Mouse (Mus musculus) duodenum, adult 2 months (tissue): ENCODE data around the gene Tmc2. TPM values are rescaled to one million over a fixed set of nuclear protein-coding genes. Genes with fewer than 3 reads are reported as not detected.

ENCODE experiments used
- polyA plus RNA-seq: library from polyadenylated mRNA; depleted of rRNA; stranded (reverse); fragments of >200 nt; gene quantifications from 2 replicates; pipeline ENCODE4 v1.2.3, GENCODE M21; 2012; ENCODE audit warnings: low replicate concordance; rRNA removed

Gene Tmc2
- polyA plus RNA-seq = not detected in 2 replicates

GRCm38 (mm10) chr2:130194894-130195293, at the start of gene Tmc2:
Tmc2 (plus strand) TSS chr2:130195194.

GRCm38 (mm10) chr2:130178706-130179506, 16.1 kb upstream of the Tmc2 start, which contains the start of gene Snrpb:
Snrpb (minus strand) TSS chr2:130179403.

GRCm38 (mm10) chr2:130274149-130274861, 79.3 kb downstream of the Tmc2 start, which contains the start of gene Nop56:
Nop56 (plus strand) TSS chr2:130274430.

GRCm38 (mm10) chr2:130283854-130284654, 89.1 kb downstream of the Tmc2 start, which contains the start of gene Idh3b:
Idh3b (minus strand) TSS chr2:130284547.

GRCm38 (mm10) chr2:130294936-130295277, 99.9 kb downstream of the Tmc2 start, which contains the start of gene Ebf4:
Ebf4 (plus strand) TSS chr2:130295169.

Other genes with a start within 250 kb of the Tmc2 start
- 0.04 TPM in 1 of 2 replicates, not detected in the other for gene Tgm3, start 182.8 kb upstream of the Tmc2 start, polyA plus RNA-seq
- gene Tgm6, start 82.8 kb upstream of the Tmc2 start, polyA plus RNA-seq = not detected in 2 replicates
- gene Snrpb, start 15.8 kb upstream of the Tmc2 start, polyA plus RNA-seq = 226 and 267 TPM in 2 replicates
- gene Nop56, start 79.2 kb downstream of the Tmc2 start, polyA plus RNA-seq = 16.7 and 33.7 TPM in 2 replicates
- 150 and 184 TPM in 2 replicates for gene Idh3b, start 89.4 kb downstream of the Tmc2 start, polyA plus RNA-seq
- 1.4 and 1.8 TPM in 2 replicates for gene Ebf4, start 100.0 kb downstream of the Tmc2 start, polyA plus RNA-seq
- gene Cpxm1, start 202.4 kb downstream of the Tmc2 start, polyA plus RNA-seq = 1.1 and 1.2 TPM in 2 replicates
- gene Gm28372, start 210.0 kb downstream of the Tmc2 start, polyA plus RNA-seq = not detected in 2 replicates
- not detected in 2 replicates for gene 1700020A23Rik, start 210.1 kb downstream of the Tmc2 start, polyA plus RNA-seq
- not detected in 2 replicates for gene Tmem239, start 211.3 kb downstream of the Tmc2 start, polyA plus RNA-seq
- gene Vps16, start 229.1 kb downstream of the Tmc2 start, polyA plus RNA-seq = 29.5 and 34.3 TPM in 2 replicates
- gene Pced1a, start 229.5 kb downstream of the Tmc2 start, polyA plus RNA-seq = 10.8 and 17.5 TPM in 2 replicates